Mouse (Mus musculus) brown adipose tissue, adult 24 weeks (tissue): ENCODE data around the gene Mup13. TPM values are rescaled to one million over a fixed set of nuclear protein-coding genes. Genes with fewer than 3 reads are reported as not detected.
"Not testable (repeated sequence)": the region's sequence is repeated elsewhere in the genome, so short reads cannot be mapped to it uniquely, and the experiment has no call there.

Experiments used
- H3K27ac ChIP-seq: fragments of 200-500 bp; replicated peaks from 2 replicates; pipeline ENCODE4 v1.5.1; 2012; ENCODE audit warnings: low read depth, mild to moderate bottlenecking, low read length
- H3K4me1 ChIP-seq: fragments of 200-500 bp; 2 replicates; pipeline ENCODE4 v1.6.1; 2012; ENCODE audit warnings: low read length, mixed read lengths; ENCODE audit not compliant: control insufficient read depth, insufficient read depth, insufficient read length
- H3K4me3 ChIP-seq: fragments of 200-500 bp; 2 replicates; pipeline ENCODE4 v1.5.1; 2012; ENCODE audit warnings: low read depth, mild to moderate bottlenecking, low read length, moderate library complexity; ENCODE audit not compliant: insufficient read depth
- polyA plus RNA-seq: library from polyadenylated mRNA; stranded (reverse); fragments of >200 nt; gene quantifications from 2 replicates; pipeline ENCODE4 v1.2.4, GENCODE M21; 2012; ENCODE audit not compliant: missing spikeins, insufficient read depth, insufficient read length

Gene Mup13
- polyA plus RNA-seq: not detected in 2 replicates

DNA sequence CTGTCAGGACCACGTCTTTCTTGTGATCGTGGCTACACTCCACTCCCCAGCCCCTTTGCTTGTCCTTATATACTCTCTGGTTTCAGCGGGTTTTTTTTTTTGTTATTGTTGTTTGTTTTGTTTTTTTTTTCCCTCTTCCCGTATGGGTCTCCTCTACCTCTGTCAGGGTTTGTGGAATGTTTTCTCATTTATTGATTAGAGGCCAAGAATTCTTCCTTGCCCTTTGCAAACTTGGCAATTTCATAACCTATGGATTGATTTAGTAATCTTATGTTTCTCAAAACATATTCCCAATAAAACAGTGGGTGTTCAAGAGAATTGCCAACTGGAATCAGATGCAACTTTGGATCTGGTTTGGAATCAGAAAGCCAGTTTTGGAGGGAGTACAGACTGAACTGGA lies at the start of gene Mup13:
Mup13 (minus strand) TSS at position 101 of the 400 bp plus-strand sequence.
- not testable (repeated sequence) for H3K4me3 ChIP-seq, H3K27ac ChIP-seq, H3K4me1 ChIP-seq

Other genes with a start within 250 kb of the Mup13 start
- 3.5 and 6.7 TPM in 2 replicates for gene Mup14, start 75.7 kb upstream of the Mup13 start, polyA plus RNA-seq
- not detected in 2 replicates for gene Mup15, start 211.5 kb upstream of the Mup13 start, polyA plus RNA-seq